Mouse (Mus musculus) small intestine, adult 2 months (tissue): ENCODE data around the gene Pear1.

Source experiments
- CTCF ChIP-seq: fragments of 200-500 bp; IDR thresholded peaks from 2 replicates; pipeline ENCODE4 v1.5.1; 2012; ENCODE audit warnings: low read depth, mild to moderate bottlenecking, control low read depth, inconsistent platforms, low read length, moderate library complexity, mixed read lengths; ENCODE audit not compliant: insufficient replicate concordance, insufficient read length; ENCODE audit errors: extremely low read depth
- POLR2A ChIP-seq: fragments of 200-500 bp; IDR thresholded peaks from 2 replicates; pipeline ENCODE4 v1.6.1; 2012; ENCODE audit warnings: low read depth, mild to moderate bottlenecking, control low read depth, inconsistent platforms, low read length, moderate library complexity

GRCm38 (mm10) chr3:87735335-87735734, 88.8 kb downstream of the Pear1 start:
- TF ChIP-seq POLR2A (no peak), CTCF (no peak)
